In genomic region chr2:106529247-106529646, GRCm38 (mm10) we compare ENCODE assay signal across 19 mouse cellular contexts.
"Had no signal": no experiment of that assay in that cellular context is flagged by ENCODE, and none has a peak within 500 bp of the region (broad histone marks: within the 10 kb centered on the region; RNA-seq: fewer than 3 reads in every experiment).

No protein-coding gene starts in this region.

- ATAC-seq: midbrain, embryonic 16.5 days had no signal

- DNase-seq: lung, adult 18-20 months; lung, embryonic 14.5 days; lung, postnatal 10 days; lung, postnatal 4 days; midbrain, embryonic 14.5 days; retina, postnatal 1 day; right cerebral cortex, adult 18-20 months; right cerebral cortex, postnatal 25 days; right cerebral cortex, postnatal 4 days; spleen, adult 18-20 months; thymus, adult 18-20 months; thymus, postnatal 14 days; thymus, postnatal 36 days had no signal

- H3K9me3 ChIP-seq: midbrain, embryonic 10.5 days; midbrain, embryonic 12.5 days; neural tube, embryonic 12.5 days; neural tube, embryonic 15.5 days had no signal

- H3K36me3 ChIP-seq: midbrain, embryonic 10.5 days; midbrain, embryonic 12.5 days; neural tube, embryonic 12.5 days; neural tube, embryonic 15.5 days had no signal

- H3K27me3 ChIP-seq: midbrain, embryonic 12.5 days; neural tube, embryonic 12.5 days; neural tube, embryonic 15.5 days had no signal

- H3K4me2 ChIP-seq: lung, embryonic 14.5 days; midbrain, embryonic 12.5 days; neural tube, embryonic 12.5 days; neural tube, embryonic 15.5 days had no signal

- H3K27ac ChIP-seq: midbrain, embryonic 10.5 days; midbrain, embryonic 12.5 days; neural tube, embryonic 12.5 days; neural tube, embryonic 15.5 days had no signal

- H3K4me1 ChIP-seq: neural tube, embryonic 15.5 days had no signal

- H3K4me3 ChIP-seq: midbrain, embryonic 10.5 days; midbrain, embryonic 12.5 days; myocyte; neural tube, embryonic 12.5 days; neural tube, embryonic 15.5 days had no signal

- H3K9ac ChIP-seq: lung, embryonic 14.5 days; midbrain, embryonic 12.5 days; neural tube, embryonic 12.5 days; neural tube, embryonic 15.5 days had no signal
